Mouse (Mus musculus): ENCODE measurements at regions not wholly inside any gene's neighbourhood (a gene's known extent, or its start where the extent isn't known, plus 50 kb on each side); places are given as distances from the start of the nearest gene placed in this dataset.

DNA sequence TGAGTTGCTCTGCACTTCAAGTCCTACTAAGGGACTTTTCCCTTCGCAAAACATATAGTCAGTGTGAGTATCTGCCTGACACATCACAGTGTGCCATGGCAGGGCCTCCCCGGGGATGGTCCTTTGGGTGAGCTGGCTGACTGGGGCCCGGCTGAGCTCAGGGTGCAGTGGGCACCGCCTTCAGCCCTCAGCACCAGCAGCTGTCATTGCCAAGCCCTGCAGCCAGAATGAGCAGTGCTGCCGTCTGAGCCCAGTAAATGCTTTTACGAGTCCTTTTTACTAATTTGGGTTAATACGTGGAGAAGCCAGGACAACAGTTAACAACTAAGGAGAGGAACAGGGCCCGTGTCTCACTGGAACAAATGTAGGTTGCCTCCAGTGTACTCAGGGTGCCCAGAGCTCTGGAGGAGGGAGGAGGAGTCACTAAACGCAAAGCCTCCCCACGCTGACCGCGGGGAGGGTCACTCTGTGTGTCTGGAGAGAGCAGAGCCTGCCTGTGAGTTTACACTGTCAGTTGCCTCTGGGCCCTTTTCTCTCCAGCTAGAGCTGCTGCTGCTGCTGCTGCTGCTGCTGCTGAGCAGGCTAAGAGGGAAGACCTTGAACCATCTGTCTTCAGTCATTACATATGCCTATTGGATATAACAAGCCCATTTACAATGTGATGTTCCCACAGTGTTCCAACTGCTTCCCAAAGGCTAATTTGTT is 60.1 kb upstream of the Vps8 start:
- no peak for DNase-seq (ENCODE audit: low spot score in 2 of 2)

DNA sequence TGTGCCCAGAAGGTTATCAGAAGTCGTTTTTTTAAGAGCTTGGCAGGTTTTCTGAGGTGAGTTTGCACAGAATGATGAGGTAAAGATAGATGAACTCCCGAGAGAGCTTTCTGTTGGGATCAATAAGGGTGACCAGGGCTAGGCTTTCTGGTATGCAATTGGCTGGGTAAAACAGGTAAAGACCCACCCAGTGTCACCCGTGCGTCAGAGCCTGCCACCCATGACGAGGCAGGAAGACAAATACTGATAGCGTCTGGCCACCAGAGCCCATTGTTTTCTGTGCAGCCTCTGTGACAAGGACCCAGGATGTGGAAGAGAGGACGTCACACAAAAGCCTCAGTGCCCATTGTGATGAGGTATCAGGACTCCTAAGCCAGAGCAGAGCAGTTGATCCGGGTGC is 58.0 kb upstream of the Vps8 start:
- no peak for DNase-seq (ENCODE audit: low spot score in 2 of 2)

DNA sequence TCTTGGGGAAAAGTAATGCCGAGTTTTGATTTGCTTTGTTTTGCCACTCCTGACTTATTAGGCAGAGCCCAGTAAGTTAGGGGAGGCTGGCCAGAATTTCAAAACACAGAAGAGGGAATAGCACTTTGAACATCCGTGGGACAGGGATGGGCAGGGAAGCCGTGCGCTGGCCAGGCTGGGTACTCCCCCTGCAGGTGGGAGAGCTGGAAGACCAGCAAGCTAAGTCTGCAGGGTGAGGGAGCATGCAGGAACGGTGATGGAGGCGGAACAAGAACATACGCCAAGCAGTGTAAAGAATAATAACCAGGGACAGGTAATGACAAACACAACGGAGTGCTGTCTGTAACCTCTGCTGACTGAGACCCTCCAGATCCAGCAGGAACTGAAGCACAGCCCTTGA is 55.5 kb upstream of the Vps8 start:
- no peak for DNase-seq (ENCODE audit: low spot score in 2 of 2)

DNA sequence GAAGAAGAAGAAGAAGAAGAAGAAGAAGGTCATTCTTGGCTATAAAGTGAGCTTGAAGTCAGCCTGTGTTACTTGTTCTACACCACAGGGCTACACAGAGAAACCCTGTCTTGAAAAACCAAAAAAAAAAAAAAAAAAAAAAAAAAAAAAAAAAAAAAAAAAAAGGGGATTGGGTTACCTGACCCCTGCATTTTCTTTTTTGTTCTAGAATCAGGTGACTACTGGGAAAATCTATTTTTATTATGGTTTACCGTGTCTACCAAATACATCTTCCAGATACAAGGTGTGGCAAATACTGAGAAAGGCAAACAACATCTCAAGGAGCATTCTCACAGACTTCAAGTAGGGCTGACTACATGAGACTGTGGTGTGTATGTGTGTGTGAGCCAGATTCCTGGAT is 54.1 kb upstream of the Vps8 start:
- DNase-seq (ENCODE audit: low spot score in 2 of 2), result no peak

DNA sequence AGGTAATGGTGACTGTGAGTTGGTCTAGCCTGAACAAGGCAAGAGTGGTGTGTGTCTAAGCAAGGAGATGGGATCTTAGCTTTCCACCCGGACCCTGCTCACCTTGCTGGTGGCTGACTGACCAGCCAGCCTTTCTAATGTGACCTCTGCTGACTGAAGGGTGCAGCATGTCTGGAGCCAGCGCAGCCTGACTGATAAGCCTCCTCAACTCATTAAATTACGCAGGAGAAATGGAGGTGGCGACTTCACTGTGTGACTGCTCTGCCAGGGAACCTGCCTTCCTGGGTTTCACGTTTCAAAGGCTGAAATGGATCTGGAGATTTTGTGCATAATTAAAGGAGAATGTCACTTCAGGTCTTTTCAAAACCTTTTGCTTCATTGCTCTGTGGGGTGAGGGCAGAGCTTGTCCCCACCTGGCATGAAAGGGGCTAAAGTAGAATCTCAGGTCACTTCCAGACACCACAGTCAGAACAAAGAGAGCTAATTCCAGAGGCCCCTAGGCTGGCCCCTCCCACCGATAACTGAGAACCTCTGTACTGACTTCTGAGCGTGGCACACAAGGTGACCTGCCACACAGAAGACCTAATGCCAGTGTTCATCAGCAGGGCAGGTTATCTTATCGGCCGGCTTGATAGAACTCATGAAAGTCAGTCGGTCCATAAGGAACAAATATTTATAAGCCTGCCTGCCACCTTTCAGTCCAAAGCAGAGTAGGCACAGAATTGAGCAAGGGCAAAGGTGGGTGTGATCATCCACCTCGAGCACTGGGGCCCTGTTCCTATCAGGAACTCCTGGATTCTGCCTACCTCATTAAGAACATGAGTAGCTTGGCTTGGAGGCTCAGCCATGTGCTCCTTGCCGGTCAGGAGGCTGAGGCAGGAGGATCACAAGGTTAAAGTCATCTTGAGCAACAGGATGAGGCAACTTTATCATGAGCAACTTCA is 53.1 kb upstream of the Vps8 start:
- DNase-seq (ENCODE audit: low spot score in 2 of 2), result no peak

Data from spleen, postnatal 36 days (tissue).